Mouse (Mus musculus) CD4-positive, CD25-positive, alpha-beta regulatory T cell, adult 2 months (primary cell): ENCODE measurements around the gene Fibin.

ENCODE experiments used
- DNase-seq: peaks from one replicate; pipeline ENCODE4 v3.0.0-alpha.2; 2012; ENCODE audit warnings: low read depth, low spot score

Gene Fibin

GRCm38 (mm10) chr2:110362432-110363283, at the start of gene Fibin:
Fibin (minus strand) TSS chr2:110363183.
- no peak for DNase-seq

GRCm38 (mm10) chr2:110411428-110411827, 48.4 kb upstream of the Fibin start:
- no peak for DNase-seq

- DNase-seq = no peak
Measured at GRCm38 (mm10) chr2:110408757-110409156, 45.8 kb upstream of the Fibin start.

GRCm38 (mm10) chr2:110392714-110393336, 29.8 kb upstream of the Fibin start:
- no peak for DNase-seq

- no peak for DNase-seq
Measured at GRCm38 (mm10) chr2:110390736-110391409, 27.9 kb upstream of the Fibin start.

- DNase-seq = no peak
Measured at GRCm38 (mm10) chr2:110379811-110380210, 16.8 kb upstream of the Fibin start.

DNA sequence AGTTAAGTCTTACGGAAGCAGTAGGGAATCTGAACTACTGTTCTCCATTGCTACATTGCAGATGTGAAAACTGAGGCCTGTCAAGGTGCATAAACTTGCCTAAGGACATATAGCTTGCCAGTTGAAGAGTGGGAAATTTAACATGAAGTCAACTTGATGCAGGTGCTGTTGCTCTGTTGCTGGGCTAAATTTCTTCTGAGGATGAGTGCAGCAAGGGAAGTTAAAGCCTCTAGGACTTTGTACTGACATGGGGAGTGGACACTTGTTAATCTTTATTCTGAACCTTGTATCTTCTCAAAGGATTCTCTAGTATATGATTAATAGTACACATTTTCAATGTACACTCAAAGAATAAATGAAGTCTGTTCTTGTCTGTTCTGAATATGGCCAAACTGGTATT, 13.7 kb upstream of the Fibin start:
- DNase-seq = no peak

- no peak for DNase-seq
Measured at GRCm38 (mm10) chr2:110375475-110375874, 12.5 kb upstream of the Fibin start.

- DNase-seq = no peak
Measured at GRCm38 (mm10) chr2:110373186-110373585, 10.2 kb upstream of the Fibin start.

GRCm38 (mm10) chr2:110367382-110367887, 4.5 kb upstream of the Fibin start:
- DNase-seq = no peak

GRCm38 (mm10) chr2:110365401-110365800, 2.4 kb upstream of the Fibin start:
- no peak for DNase-seq

- no peak for DNase-seq
Measured at GRCm38 (mm10) chr2:110363855-110364254, 872 bp upstream of the Fibin start.

GRCm38 (mm10) chr2:110353302-110353970, 9.5 kb downstream of the Fibin start:
- DNase-seq = no peak

DNA sequence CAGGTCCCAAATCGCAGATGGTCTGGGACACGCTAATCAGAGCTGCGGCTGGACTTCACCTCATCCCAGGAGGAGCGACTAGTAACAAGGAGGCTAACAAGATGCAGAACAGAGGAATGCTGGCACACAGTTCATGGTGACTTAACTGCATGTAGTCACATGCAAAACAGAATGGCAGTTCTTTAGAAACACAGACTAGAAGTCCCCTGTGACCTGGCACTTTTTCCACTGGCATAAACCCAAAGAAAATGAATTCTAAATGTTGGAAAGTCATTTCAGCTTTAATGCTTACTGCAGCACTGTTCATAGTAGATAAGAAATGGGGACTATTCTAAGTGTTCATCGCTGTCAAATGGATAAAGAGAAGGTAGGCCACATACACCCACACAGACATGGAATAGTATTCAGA, 11.1 kb downstream of the Fibin start:
- DNase-seq = no peak

DNA sequence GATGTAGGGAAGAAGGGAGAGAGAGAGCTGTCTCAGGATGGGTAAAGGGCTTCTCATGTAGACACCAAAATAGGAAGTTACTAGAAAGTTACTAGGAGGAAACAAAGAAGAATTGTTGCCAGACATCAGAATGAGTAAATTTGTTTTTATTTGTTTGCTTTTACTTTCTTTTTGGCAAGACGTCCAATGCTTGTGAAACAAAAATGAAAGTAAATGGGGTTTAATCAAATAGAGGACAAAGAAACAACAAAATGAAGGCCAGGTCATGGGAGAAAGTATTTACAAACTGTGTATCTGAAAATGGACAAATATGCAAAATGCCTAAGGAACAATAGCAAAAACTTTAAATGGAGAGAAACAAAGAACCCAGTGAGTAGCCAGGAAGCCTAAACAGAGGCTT, 11.6 kb downstream of the Fibin start:
- DNase-seq = no peak

- DNase-seq = no peak
Measured at GRCm38 (mm10) chr2:110328953-110329352, 34.0 kb downstream of the Fibin start.

- no peak for DNase-seq
Measured at GRCm38 (mm10) chr2:110319949-110320348, 43.0 kb downstream of the Fibin start.

GRCm38 (mm10) chr2:110319266-110319665, 43.7 kb downstream of the Fibin start:
- no peak for DNase-seq

- DNase-seq = no peak
Measured at GRCm38 (mm10) chr2:110318719-110319118, 44.3 kb downstream of the Fibin start.

GRCm38 (mm10) chr2:110316116-110316883, 46.7 kb downstream of the Fibin start:
- no peak for DNase-seq
